Mouse (Mus musculus) cerebellum, adult 2 months (tissue): ENCODE results near the gene Pla2g10.

Experiments
- CTCF ChIP-seq: fragments of 200-500 bp; IDR thresholded peaks from 2 replicates; pipeline ENCODE4 v1.5.1; 2011; ENCODE audit warnings: low read depth, mild to moderate bottlenecking, control low read depth, low read length, moderate library complexity, borderline replicate concordance; ENCODE audit not compliant: insufficient read depth
- POLR2A ChIP-seq: fragments of 200-500 bp; IDR thresholded peaks from 2 replicates; pipeline ENCODE4 v1.6.1; 2011; ENCODE audit warnings: low read length, control low read depth, borderline replicate concordance; ENCODE audit not compliant: insufficient read depth

DNA sequence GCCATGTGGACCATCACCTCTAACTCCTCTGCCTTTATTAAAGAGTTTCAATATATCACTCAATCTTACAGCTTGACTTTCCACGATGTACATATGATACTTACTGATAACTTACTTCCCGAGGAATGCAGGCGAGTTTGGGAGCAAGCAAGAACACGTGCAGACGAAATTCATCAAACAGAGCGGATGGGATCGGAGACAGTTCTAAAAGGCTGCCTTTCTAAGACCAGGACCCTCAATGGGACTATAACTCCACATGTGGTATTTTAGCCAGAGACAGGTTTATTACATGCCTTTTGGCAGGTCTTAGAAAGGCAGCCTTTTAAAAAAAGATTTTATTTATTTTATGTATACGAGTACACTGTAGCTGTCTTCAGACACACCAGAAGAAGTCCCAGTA lies 5.2 kb upstream of the Pla2g10 start:
- no peak for TF ChIP-seq CTCF
- no peak for TF ChIP-seq POLR2A
